Mouse (Mus musculus) small intestine, adult 2 months (tissue): ENCODE measurements around the gene Glcci1.

Experiments
- CTCF ChIP-seq: fragments of 200-500 bp; IDR thresholded peaks from 2 replicates; pipeline ENCODE4 v1.5.1; 2012; ENCODE audit warnings: low read depth, mild to moderate bottlenecking, control low read depth, inconsistent platforms, low read length, moderate library complexity, mixed read lengths; ENCODE audit not compliant: insufficient replicate concordance, insufficient read length; ENCODE audit errors: extremely low read depth
- POLR2A ChIP-seq: fragments of 200-500 bp; IDR thresholded peaks from 2 replicates; pipeline ENCODE4 v1.6.1; 2012; ENCODE audit warnings: low read depth, mild to moderate bottlenecking, control low read depth, inconsistent platforms, low read length, moderate library complexity

DNA sequence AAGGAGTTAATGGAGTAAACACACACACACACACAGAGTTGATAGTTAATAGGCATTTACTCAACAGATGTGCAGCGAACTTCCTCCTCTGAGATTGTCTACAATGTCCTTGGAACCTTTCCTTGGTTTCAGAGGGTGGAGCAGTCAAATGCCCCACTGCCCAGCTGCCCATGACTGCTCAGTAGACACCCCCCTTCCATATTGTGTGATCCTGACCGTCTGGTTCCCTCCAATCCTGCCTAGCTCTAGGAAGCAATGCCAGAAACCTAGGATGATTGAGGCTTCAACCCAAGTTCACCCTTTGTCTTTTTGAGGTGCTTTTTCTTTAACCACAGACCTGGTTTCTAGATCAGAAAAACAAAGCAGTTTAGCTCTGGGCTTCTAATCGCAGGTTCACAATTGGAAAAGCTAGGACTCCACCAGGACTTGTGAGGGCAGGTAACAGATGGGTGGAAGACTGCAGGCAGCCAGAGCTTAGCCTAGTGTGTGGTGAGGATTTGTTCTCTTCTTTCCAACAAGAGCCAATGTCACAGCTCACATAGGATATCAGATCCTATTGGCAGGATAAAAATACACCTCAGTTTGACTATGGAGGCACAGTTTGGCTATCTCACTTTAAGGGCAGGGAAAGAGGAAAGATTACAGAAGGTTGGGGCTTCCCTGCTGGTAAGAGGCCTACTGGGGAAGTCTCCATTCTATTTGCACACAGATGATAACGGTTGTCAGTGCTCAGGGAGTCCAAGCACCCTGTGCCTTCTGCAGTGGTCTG, 110.4 kb downstream of the Glcci1 start:
- TF ChIP-seq POLR2A (no peak), CTCF (no peak)
